Mouse (Mus musculus) liver, embryonic 16.5 days (tissue): ENCODE data around the gene Sct. TPM values are rescaled to one million over a fixed set of nuclear protein-coding genes. Genes with fewer than 3 reads are reported as not detected.

ENCODE experiments used
- ATAC-seq: fragments of 200-750 bp; cut with Nextera tagmentation; 2 replicates; pipeline ENCODE4 v1.8.0; 2017; ENCODE audit warnings: low read depth, mild to moderate bottlenecking, moderate number of reproducible peaks, moderate library complexity
- H3K27ac ChIP-seq: fragments of 300-500 bp; sonication (generic); 2 replicates; pipeline ENCODE4 v1.5.1; 2014; ENCODE audit warnings: mild to moderate bottlenecking, low read length
- H3K27me3 ChIP-seq: fragments of 300-500 bp; sonication (generic); 2 replicates; pipeline ENCODE4 v1.6.1; 2014; ENCODE audit warnings: low read depth, low read length, mixed read lengths; ENCODE audit not compliant: control insufficient read depth, insufficient read depth
- H3K36me3 ChIP-seq: fragments of 300-500 bp; sonication (generic); 2 replicates; pipeline ENCODE4 v1.6.1; 2014; ENCODE audit warnings: mild to moderate bottlenecking; ENCODE audit not compliant: control insufficient read depth, insufficient read depth
- H3K4me1 ChIP-seq: fragments of 300-500 bp; sonication (generic); 2 replicates; pipeline ENCODE4 v1.6.1; 2014; ENCODE audit warnings: low read depth, low read length, mixed read lengths; ENCODE audit not compliant: control insufficient read depth
- H3K4me2 ChIP-seq: fragments of 300-500 bp; sonication (generic); 2 replicates; pipeline ENCODE4 v1.6.1; 2014; ENCODE audit warnings: low read depth, low read length, mixed read lengths
- H3K4me3 ChIP-seq: fragments of 300-500 bp; sonication (generic); 2 replicates; pipeline ENCODE4 v1.5.1; 2014; ENCODE audit warnings: low read depth, mild to moderate bottlenecking, low read length
- H3K9ac ChIP-seq: fragments of 300-500 bp; sonication (generic); 2 replicates; pipeline ENCODE4 v1.6.1; 2014; ENCODE audit warnings: low read depth, low read length
- H3K9me3 ChIP-seq: fragments of 300-500 bp; sonication (generic); replicated peaks from 2 replicates; pipeline ENCODE4 v1.6.1; 2016; ENCODE audit warnings: low read length; ENCODE audit not compliant: control insufficient read depth
- WGBS: fragments of 180-500 bp; shearing (Covaris S2); extraction: QIAGEN DNeasy Blood & Tissue Kit; methylation state at CpG from one replicate; pipeline ENCODE4 v1.1.7; 2014; ENCODE audit not compliant: insufficient replicate concordance; 5-methylcytosine and 5-hydroxymethylcytosine counted together
- polyA plus RNA-seq: library from polyadenylated mRNA; unstranded; fragments of >200 nt; fragmentation: Nextera tagmentation; extraction: Ambion mirVana; gene quantifications from 2 replicates; pipeline ENCODE4 v1.2.1, GENCODE M21; 2015

The Sct gene
- 1.4 TPM in 1 of 2 replicates, not detected in the other for polyA plus RNA-seq

DNA sequence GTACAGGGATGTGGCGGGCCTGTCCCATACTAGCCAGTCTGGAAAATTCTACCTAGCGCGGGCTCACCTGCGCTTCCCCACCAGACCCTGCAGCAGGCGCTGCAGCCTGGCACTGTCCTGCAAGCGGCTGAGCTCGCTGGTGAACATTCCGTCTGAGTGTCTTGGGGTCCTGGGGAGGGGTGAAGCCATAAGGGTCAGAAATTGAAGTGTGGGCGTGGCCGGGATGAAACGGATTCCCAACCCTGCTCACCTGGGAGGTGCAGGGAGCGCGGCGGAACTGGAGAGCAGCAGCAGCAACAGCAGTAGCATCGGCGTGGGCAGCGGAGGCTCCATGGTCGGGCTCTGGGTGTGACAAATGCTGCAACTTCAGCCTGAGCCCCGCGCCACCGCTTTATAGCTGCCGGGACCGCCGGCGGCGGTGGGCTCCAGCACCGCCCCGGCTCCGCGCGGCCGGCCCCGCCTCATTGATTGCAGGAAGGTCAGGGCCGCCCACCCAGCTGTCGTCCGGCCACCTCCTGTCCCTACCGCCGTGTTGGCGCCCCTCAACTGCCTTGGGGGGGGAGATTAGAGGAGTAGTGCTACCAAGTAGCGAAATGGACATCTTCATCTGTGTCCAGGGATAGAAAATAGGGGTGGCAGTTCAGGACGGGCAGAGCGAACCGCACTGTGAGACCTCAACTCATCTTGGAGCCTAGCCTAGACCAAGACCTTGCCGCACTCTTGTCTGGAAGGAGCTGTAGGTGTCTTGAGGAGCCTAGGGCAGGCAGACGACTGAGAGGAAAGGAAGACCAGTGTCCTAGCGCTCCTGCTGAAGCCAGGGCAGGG is at the start of gene Sct:
Gene Sct (minus strand): TSS at position 368 of the 825 bp plus-strand sequence.
- peak; percentile 50 for ATAC-seq
- Histone ChIP-seq H3K9me3 (no peaks in the 10 kb centered on the region), H3K9ac (no peak within 1 kb of the TSS), H3K27me3 (peaks cover 21% of the 10 kb centered on the region), H3K4me1 (no peaks in the 10 kb centered on the region), H3K4me3 (peak within 1 kb of the TSS; percentile 38), H3K27ac (no peak within 1 kb of the TSS), H3K4me2 (peak within 1 kb of the TSS; percentile 56), H3K36me3 (no peaks in the 10 kb centered on the region)
- WGBS: 7% methylated on average over 46 of the region's 46 CpGs

DNA sequence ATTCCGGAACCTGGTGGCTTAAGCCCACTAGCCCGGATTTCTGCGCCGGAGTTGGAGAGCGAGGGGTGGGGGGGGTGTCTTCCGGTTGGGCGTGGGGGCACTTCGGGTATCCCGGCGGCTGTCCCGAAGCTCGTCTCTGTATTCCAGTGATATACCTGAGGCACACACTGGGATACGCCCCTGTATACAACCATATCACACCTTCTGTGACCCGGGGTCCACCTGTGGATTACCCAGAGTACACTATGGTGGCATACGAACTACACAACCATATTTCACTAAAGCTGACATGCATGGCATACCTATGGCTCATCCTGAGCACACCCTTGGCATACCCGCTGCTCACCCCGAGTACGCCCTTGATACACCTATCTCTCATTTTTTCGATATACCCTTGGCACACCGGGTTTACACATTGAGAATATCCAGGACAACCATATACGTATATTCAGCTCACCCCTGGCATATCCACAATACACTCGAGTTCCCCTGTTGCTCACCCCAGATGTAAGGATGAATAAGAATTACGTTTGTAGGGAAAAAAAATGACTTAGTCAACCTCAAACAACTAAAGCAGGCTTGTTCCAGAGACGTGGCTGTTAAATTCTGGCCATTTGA is 49.5 kb upstream of the Sct start:
- no peaks in the 10 kb centered on the region for H3K27me3 ChIP-seq
- no peak; the same call in 1 of the 2 replicates for ATAC-seq
- peak overlapping the region; percentile 81 for H3K4me3 ChIP-seq
- peak overlapping the region; percentile 99 for H3K4me2 ChIP-seq
- H3K4me1 ChIP-seq: peaks cover 23% of the 10 kb centered on the region
- H3K9ac ChIP-seq: peak overlapping the region; percentile 96
- H3K9me3 ChIP-seq: no peaks in the 10 kb centered on the region
- peak overlapping the region; percentile 99 for H3K27ac ChIP-seq
- WGBS: 14% methylated on average over 24 of the region's 24 CpGs
- no peaks in the 10 kb centered on the region; the same call in 1 of the 2 replicates for H3K36me3 ChIP-seq

DNA sequence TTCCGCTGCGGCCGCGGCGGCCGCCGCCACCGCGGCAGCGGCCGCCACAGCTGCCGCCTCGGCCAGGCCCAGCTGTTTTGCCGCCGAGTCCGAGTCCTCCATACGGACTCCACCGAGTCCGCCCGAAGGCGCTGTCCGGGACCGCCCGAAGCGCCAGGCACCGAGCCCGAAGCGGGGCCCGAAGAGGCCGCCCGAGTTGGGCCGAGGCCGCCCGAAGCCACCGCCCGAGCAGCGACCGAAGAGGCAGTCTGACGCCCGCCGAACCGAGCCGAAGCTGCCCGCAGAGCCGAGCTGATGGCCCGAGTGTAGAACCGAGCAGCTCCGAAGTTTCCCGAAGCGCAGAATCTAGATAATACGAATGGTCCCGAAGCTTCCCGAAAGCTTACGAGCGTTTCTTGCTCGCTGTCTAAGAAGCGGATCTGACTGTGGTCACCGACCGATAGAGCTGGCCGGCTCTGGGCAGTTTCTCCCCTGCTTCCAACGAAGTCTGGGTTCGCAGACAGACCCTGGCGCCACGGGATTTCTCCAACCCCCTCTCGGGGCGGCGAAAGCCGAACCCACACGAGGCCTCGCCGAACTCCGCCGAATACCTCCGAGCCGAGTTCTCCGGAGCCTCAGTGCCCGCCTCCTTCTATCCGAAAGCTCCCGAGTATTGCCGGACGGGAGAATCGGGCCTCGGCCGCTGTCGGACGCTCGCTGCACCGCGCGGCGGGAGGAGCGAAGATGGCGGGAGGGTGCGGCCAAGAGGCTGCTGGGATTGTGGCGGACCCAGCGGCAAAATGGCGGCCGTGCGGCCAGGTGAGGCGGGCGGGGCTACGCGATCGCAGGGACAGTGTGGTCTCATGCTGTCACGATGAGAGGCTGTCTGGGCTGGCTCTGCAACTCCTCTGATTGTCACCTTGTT is 48.8 kb upstream of the Sct start, which contains the start of the genes Deaf1 and Tmem80:
Gene Deaf1 (minus strand): TSS at position 222 of the 904 bp plus-strand sequence.
Gene Tmem80 (plus strand): TSS at position 271 of the 904 bp plus-strand sequence.
- peaks cover 8% of the 10 kb centered on the region for H3K36me3 ChIP-seq
- peak within 1 kb of the TSS; percentile 81 for H3K4me3 ChIP-seq
- no peaks in the 10 kb centered on the region for H3K27me3 ChIP-seq
- peak within 1 kb of the TSS; percentile 96 for H3K9ac ChIP-seq
- peak within 1 kb of the TSS; percentile 99 for H3K27ac ChIP-seq
- peak; percentile 90 for ATAC-seq
- under 1% methylated on average over 105 of the region's 105 CpGs for WGBS
- peak within 1 kb of the TSS; percentile 99 for H3K4me2 ChIP-seq
- H3K9me3 ChIP-seq: no peaks in the 10 kb centered on the region
- peaks cover 23% of the 10 kb centered on the region for H3K4me1 ChIP-seq

DNA sequence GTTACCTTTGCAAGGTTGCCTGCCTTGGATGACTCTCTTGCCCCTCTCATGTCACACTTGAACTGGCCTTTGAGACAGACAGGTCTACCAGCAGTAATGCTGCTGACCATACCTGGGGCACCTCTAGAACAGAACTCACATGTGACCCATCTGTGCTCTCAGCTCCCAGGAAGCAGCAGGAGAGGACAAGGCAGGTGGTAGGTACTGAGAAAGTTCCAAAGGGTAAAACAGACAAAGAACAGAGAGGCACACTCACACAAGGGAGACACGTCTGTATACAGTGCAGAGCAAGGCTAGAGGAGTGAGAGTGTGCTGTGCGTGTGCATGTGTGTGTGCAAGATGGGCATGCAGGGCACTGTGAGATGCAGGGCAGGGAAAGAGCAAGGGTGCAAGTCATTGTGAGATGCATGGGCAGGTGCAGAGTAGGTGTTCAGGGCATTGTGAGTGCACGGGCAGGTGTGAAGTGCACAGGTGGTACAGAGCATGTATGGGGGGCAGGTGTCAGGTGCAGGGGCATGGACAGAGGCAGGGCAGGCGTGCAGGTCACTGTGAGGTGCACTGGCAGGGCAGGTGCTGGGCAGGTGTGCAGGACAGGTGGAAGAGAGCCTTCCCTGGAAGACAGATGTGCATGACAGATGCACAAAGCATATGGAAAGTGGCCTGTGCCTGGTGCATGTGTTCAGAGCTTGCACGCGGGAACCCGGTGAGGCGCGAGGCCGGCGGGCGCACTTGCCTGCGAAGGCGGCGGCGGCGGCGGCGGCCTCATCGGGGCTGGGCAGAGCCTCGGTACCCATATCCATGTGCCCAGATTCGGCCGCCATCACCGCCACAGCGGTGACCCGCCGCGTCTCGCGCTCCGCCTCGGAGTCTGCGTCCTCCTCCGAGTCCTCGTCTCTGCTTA is 47.9 kb upstream of the Sct start:
- Histone ChIP-seq H3K27me3 (no peaks in the 10 kb centered on the region), H3K36me3 (peaks cover 17% of the 10 kb centered on the region), H3K9ac (peak overlapping the region; percentile 96), H3K9me3 (no peaks in the 10 kb centered on the region), H3K4me1 (peaks cover 23% of the 10 kb centered on the region), H3K4me2 (peak overlapping the region; percentile 99), H3K4me3 (peak overlapping the region; percentile 81), H3K27ac (peak overlapping the region; percentile 99)
- 4% methylated on average over 34 of the region's 35 CpGs for WGBS
- ATAC-seq: peak; percentile 5

DNA sequence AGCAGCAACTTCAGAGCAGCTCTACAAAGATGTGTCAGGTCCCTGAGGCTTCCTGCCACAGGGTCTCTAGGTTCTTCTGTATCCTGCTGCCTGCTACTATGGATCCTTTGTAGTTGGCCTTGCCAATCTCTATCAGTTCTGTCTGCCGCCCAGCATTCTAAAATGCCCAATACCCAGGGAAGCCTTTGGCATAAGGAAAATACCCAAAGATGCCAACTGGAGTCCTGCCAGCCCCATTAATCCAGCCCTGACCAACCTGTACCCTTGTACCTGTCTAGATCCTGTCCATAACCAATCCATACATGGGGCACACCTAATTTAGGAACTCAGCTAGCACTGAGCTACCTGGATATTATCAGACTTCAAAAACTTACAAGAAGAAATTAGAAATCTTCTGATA is 45.8 kb upstream of the Sct start:
- no peaks in the 10 kb centered on the region for H3K27me3 ChIP-seq
- H3K27ac ChIP-seq: no peak overlapping the region
- no peaks in the 10 kb centered on the region for H3K9me3 ChIP-seq
- H3K9ac ChIP-seq: no peak overlapping the region
- WGBS: 90% methylated on average over 1 of the region's 1 CpGs
- no peak overlapping the region for H3K4me3 ChIP-seq
- ATAC-seq: no peak
- H3K4me2 ChIP-seq: no peak overlapping the region
- H3K36me3 ChIP-seq: peaks cover 33% of the 10 kb centered on the region
- H3K4me1 ChIP-seq: peaks cover 23% of the 10 kb centered on the region

DNA sequence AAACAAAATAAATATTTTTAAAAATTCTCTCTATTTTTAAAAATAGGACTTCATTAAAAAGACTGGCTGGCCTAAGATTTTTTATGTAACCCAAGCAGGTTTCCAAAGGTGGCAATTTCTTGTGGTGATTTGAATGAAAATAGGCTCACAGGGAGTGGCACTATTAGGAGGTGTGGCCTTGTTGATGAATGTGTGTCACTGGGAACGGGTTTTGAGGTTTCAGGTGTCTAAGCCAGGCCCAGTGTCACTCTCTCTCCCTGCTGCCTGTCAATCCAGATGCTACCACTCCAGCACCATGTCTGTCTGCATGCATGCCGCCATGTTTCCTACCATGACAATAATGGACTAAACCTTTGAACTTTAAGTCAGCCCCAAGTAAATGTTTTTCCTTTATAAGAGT is 40.5 kb upstream of the Sct start:
- WGBS: 70% methylated on average over 2 of the region's 2 CpGs

DNA sequence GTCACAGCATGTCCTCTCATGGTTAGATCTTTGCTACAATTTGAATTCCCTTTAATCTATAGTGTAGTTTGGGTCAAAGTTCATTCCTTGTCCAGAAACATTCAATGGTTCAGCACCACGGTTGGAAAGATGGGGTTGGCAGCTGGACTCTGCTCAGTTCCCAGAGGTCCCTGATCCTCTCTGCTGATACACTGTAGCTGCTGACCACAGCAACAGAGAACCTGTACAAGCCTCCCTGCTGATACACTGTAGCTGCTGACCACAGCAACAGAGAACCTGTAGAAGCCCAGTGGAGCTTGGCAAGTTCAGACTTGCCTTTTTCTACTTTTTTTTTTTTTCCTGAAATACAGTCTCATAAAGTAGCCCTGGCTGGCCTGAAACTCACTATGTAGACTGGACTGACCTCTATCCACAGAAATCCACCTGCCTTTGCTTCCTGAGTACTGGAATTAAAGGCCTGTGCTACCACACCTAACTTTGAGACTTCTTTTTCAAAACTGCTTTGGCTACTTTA is 38.7 kb upstream of the Sct start:
- ATAC-seq: no peak

More for the DNA sequence above, 40.5 kb upstream of the Sct start:
- Histone ChIP-seq H3K36me3 (peaks cover 52% of the 10 kb centered on the region), H3K9me3 (no peaks in the 10 kb centered on the region), H3K9ac (no peak overlapping the region), H3K4me2 (no peak overlapping the region), H3K27me3 (no peaks in the 10 kb centered on the region), H3K4me3 (no peak overlapping the region), H3K4me1 (no peaks in the 10 kb centered on the region; the same call in none of the 2 replicates), H3K27ac (no peak overlapping the region)
- no peak for ATAC-seq

More for the DNA sequence above, 38.7 kb upstream of the Sct start:
- H3K27ac ChIP-seq: no peak overlapping the region
- H3K36me3 ChIP-seq: peaks cover 52% of the 10 kb centered on the region
- no peak overlapping the region for H3K4me3 ChIP-seq
- no peaks in the 10 kb centered on the region for H3K4me1 ChIP-seq
- no peak overlapping the region for H3K9ac ChIP-seq
- no peaks in the 10 kb centered on the region for H3K9me3 ChIP-seq
- no peak overlapping the region for H3K4me2 ChIP-seq
- H3K27me3 ChIP-seq: no peaks in the 10 kb centered on the region
- 43% methylated on average over 1 of the region's 1 CpGs for WGBS
